Mouse (Mus musculus) neural tube, embryonic 13.5 days (tissue): ENCODE data around the gene Chd1. TPM values are rescaled to one million over a fixed set of nuclear protein-coding genes. Genes with fewer than 3 reads are reported as not detected.
"Not testable (repeated sequence)": the region's sequence is repeated elsewhere in the genome, so short reads cannot be mapped to it uniquely, and the experiment has no call there.

Source experiments
- ATAC-seq: fragments of 200-750 bp; cut with Nextera tagmentation; 2 replicates; pipeline ENCODE4 v1.8.0; 2017; ENCODE audit warnings: low read depth, mild to moderate bottlenecking, moderate TSS enrichment, moderate library complexity
- H3K27ac ChIP-seq: fragments of 300-500 bp; sonication (generic); replicated peaks from 2 replicates; pipeline ENCODE4 v1.5.1; 2015; ENCODE audit warnings: moderate library complexity, mild to moderate bottlenecking, inconsistent platforms
- H3K27me3 ChIP-seq: fragments of 300-500 bp; sonication (generic); 2 replicates; pipeline ENCODE4 v1.6.1; 2015; ENCODE audit warnings: mild to moderate bottlenecking, inconsistent platforms
- H3K36me3 ChIP-seq: fragments of 300-500 bp; sonication (generic); 2 replicates; pipeline ENCODE4 v1.6.1; 2015; ENCODE audit warnings: mild to moderate bottlenecking, inconsistent platforms
- H3K4me1 ChIP-seq: fragments of 300-500 bp; sonication (generic); replicated peaks from 2 replicates; pipeline ENCODE4 v1.6.1; 2015; ENCODE audit warnings: inconsistent platforms
- H3K4me2 ChIP-seq: fragments of 300-500 bp; sonication (generic); 2 replicates; pipeline ENCODE4 v1.6.1; 2015; ENCODE audit warnings: inconsistent platforms, mild to moderate bottlenecking, moderate library complexity
- H3K4me3 ChIP-seq: fragments of 300-500 bp; sonication (generic); 2 replicates; pipeline ENCODE4 v1.5.1; 2015; ENCODE audit warnings: mild to moderate bottlenecking, inconsistent platforms
- H3K9ac ChIP-seq: fragments of 300-500 bp; sonication (generic); 2 replicates; pipeline ENCODE4 v1.6.1; 2015; ENCODE audit warnings: moderate library complexity, mild to moderate bottlenecking, inconsistent platforms
- H3K9me3 ChIP-seq: fragments of 300-500 bp; sonication (generic); 2 replicates; pipeline ENCODE4 v1.6.1; 2016; ENCODE audit warnings: inconsistent platforms
- WGBS: fragments of 180-500 bp; shearing (Covaris S2); methylation state at CpG from one replicate; pipeline ENCODE4 v1.1.7; 2015; 5-methylcytosine and 5-hydroxymethylcytosine counted together
- polyA plus RNA-seq: library from polyadenylated mRNA; unstranded; fragments of >200 nt; fragmentation: Nextera tagmentation; extraction: Ambion mirVana; gene quantifications from 2 replicates; pipeline ENCODE4 v1.2.1, GENCODE M21; 2015

Gene Chd1
- polyA plus RNA-seq, 1 experiment from 2014 or later, result 20.0 TPM

DNA sequence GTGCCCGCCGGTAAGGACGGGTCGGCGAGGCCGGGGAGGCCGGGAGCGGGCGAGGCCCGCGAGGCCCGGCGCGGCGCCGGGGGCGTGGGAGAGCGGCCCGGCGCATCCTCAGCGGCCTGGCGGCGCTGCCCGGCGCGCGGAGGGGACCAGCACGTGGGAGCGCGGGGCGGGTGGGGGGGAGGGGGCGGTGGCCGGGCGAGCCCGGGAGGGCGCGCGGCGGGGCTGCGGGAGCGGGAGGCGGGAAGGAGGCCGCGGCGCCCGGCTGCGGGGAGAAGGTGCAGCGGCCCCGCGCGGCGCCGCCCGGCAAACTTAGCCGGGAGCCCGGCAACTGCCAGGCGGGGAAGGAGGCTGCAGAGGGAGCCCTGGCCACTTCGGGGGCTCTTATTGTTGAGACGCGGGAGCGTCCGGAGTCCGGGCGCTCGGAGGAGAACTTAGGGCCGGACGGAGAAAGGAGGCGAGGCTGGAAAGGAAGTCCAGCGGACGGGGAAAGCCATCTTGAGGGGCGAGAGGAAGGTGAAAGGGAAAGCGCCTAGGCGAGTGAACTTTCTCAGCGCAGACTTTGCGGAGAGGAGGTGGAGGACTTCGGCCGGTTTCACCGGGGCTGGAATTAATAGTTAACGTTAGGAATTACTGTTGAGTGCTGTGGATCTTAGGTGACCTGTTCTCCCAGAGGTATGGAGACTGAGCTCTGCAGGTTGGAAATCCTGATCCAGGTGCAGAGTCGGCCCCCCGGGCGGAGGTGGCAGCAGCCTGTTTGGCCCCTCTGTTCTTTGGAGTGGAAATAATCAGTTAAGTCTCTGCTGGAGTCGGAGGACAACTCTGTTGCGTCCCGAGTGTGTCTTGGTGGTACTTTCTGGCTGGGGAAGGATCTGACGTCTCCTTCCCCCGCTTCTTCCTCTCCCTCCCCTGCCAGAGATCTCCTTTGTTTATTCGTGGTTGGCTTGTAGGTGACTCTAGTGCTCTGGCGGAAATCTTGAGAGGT lies 827 bp downstream of the Chd1 start:
- Histone ChIP-seq H3K36me3 (peaks cover 21% of the 10 kb centered on the region), H3K27ac (peak overlapping the region; percentile 97), H3K9me3 (no peaks in the 10 kb centered on the region), H3K4me1 (peaks cover 46% of the 10 kb centered on the region), H3K27me3 (no peaks in the 10 kb centered on the region), H3K4me2 (peak overlapping the region; percentile 89), H3K9ac (peak overlapping the region; percentile 94), H3K4me3 (peak overlapping the region; percentile 94)
- peak; percentile 72 for ATAC-seq
- WGBS, result under 1% methylated on average over 70 of the region's 89 CpGs

GRCm38 (mm10) chr17:15714507-15714906 lies 9.7 kb downstream of the Chd1 start:
- Histone ChIP-seq H3K36me3 (peaks cover 30% of the 10 kb centered on the region), H3K4me1 (peaks cover 27% of the 10 kb centered on the region), H3K4me2 (no peak overlapping the region), H3K9ac (no peak overlapping the region), H3K4me3 (no peak overlapping the region), H3K9me3 (no peaks in the 10 kb centered on the region), H3K27me3 (no peaks in the 10 kb centered on the region), H3K27ac (no peak overlapping the region)
- ATAC-seq, result no peak
- 87% methylated on average over 4 of the region's 4 CpGs for WGBS

DNA sequence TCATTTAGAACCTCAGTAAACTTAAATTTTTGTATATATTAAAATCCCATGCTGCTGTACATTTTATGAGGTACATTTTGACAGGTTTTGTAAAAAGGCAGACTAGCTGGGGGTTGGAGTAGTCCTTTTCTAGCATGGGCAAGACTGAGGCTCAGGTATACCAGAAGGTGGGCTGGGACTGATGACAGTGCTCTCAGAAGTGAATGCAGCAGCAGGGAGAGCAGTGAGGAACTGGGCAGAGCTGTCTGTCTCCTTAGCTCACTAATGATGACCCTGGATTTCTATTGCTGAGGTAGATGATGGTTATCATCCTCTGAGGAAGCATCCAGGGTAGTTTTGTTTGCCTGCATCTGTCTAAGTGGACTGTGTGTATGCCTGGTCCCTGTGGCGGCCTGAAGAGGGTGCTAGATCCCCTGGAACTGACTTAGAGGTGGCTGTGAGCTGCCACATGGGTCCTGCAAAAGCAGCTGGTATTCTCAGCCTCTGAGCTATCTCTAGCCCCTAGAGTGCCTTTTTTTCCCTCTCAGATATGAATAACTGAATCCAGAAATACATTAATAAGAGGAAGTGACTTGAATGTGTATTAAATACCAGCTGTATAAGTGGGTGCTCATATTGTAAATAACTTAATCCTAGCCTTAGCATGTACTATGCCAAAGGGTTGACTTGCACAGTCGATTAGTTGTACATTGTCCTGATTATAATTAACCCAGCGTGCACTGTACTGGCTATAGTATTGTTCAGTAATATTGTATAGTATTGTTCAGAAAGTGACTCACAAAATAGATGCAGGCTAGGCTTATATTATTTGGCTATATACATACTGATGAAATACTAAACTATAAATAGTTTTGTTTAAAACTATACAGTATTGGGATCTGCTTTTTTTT lies 10.5 kb downstream of the Chd1 start:
- peak; percentile 59 for ATAC-seq

GRCm38 (mm10) chr17:15715940-15716339 lies 11.2 kb downstream of the Chd1 start:
- ATAC-seq, result no peak
- peaks cover 13% of the 10 kb centered on the region for H3K4me1 ChIP-seq
- no peak overlapping the region for H3K9ac ChIP-seq
- no peaks in the 10 kb centered on the region for H3K27me3 ChIP-seq
- H3K4me2 ChIP-seq, result no peak overlapping the region
- H3K36me3 ChIP-seq, result peaks cover 18% of the 10 kb centered on the region; the same call in 1 of the 2 replicates
- H3K4me3 ChIP-seq, result no peak overlapping the region
- no peaks in the 10 kb centered on the region for H3K9me3 ChIP-seq
- WGBS, result 82% methylated on average over 3 of the region's 3 CpGs
- H3K27ac ChIP-seq, result no peak overlapping the region

More for the DNA sequence above, 10.5 kb downstream of the Chd1 start:
- peaks cover 20% of the 10 kb centered on the region for H3K4me1 ChIP-seq
- no peaks in the 10 kb centered on the region for H3K27me3 ChIP-seq
- no peak overlapping the region for H3K27ac ChIP-seq
- 74% methylated on average over 3 of the region's 3 CpGs for WGBS
- no peak overlapping the region for H3K9ac ChIP-seq
- H3K9me3 ChIP-seq, result no peaks in the 10 kb centered on the region
- H3K36me3 ChIP-seq, result peaks cover 24% of the 10 kb centered on the region; the same call in 1 of the 2 replicates
- no peak overlapping the region for H3K4me2 ChIP-seq
- H3K4me3 ChIP-seq, result no peak overlapping the region

DNA sequence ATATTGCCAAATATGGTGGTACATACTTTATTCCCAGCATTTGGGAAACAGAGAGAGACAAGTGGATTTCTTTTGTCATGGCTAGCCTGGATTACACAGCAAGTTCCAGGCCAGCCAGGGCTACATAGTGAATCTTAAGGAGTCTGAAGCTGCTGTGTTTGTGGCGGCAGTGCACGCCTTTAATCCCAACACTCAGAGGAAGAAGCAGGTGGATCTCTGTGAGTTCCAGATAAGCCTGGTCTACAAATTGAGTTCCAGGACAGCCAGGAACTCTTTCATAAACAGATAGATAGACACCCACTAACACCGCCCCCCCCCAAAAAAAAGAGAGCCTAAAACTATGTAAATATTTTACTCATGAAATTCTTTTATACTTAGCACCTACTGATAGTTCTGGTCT lies 16.1 kb downstream of the Chd1 start:
- ATAC-seq, result no peak
- H3K4me2 ChIP-seq, result no peak overlapping the region
- H3K27me3 ChIP-seq, result no peaks in the 10 kb centered on the region
- no peaks in the 10 kb centered on the region for H3K9me3 ChIP-seq
- peaks cover 18% of the 10 kb centered on the region for H3K36me3 ChIP-seq
- H3K27ac ChIP-seq, result no peak overlapping the region
- H3K4me1 ChIP-seq, result peaks cover 3% of the 10 kb centered on the region; the same call in 1 of the 2 replicates
- no peak overlapping the region for H3K4me3 ChIP-seq
- no peak overlapping the region for H3K9ac ChIP-seq
- WGBS, result 97% methylated on average over 3 of the region's 3 CpGs

DNA sequence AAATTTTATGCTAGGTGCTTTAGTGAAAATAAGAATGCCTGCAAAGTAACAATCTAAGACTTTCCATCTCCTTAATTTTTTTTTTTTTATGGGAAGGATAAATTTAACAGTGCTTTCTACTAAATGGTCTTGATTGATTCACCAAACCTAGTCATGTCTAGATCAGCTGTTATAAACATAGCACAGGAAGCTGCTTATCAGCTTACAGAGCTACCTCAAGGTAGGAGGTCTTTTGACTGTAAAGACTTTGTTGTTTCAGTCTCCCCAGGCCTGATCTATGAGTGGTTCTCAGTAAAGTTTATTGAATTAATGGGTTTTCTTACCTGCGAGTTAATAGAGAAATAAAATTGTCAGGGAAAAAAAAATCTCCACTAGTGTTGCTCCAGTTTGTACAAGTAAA lies 18.5 kb downstream of the Chd1 start:
- Histone ChIP-seq H3K9ac (no peak overlapping the region), H3K4me3 (no peak overlapping the region), H3K4me2 (no peak overlapping the region), H3K9me3 (no peaks in the 10 kb centered on the region), H3K27me3 (no peaks in the 10 kb centered on the region), H3K27ac (no peak overlapping the region), H3K36me3 (peaks cover 39% of the 10 kb centered on the region), H3K4me1 (no peaks in the 10 kb centered on the region; the same call in 1 of the 2 replicates)
- no peak for ATAC-seq
- WGBS, result 82% methylated on average over 1 of the region's 1 CpGs

DNA sequence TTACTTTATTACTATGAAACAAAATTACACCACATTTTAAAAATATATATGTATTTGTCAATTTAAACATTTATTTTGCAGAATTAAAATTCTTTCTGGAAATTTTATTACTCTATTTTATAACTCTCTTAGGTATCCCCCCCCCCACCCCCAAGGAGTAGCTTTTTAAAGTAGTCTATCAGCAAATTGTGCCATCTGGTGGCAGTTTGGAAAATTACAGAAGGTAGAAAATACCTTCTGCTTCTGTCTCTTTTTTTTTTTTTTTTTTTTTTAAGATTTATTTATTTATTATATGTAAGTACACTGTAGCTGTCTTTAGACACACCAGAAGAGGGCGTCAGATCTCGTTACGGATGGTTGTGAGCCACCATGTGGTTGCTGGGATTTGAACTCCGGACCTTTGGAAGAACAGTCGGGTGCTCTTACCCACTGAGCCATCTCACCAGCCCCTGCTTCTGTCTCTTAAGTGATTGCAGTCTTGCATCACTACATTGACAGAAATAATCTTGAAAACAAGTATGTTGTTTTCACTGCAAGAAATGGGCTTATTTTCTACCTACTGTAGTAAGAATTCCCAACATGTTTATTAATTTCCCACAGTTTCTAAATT lies 19.2 kb downstream of the Chd1 start:
- not testable (repeated sequence) for H3K27ac ChIP-seq, ATAC-seq, H3K4me2 ChIP-seq, H3K4me3 ChIP-seq, H3K9ac ChIP-seq, H3K4me1 ChIP-seq, H3K9me3 ChIP-seq, H3K27me3 ChIP-seq
- H3K36me3 ChIP-seq, result peaks cover 39% of the 10 kb centered on the region
- WGBS, result 90% methylated on average over 2 of the region's 5 CpGs

DNA sequence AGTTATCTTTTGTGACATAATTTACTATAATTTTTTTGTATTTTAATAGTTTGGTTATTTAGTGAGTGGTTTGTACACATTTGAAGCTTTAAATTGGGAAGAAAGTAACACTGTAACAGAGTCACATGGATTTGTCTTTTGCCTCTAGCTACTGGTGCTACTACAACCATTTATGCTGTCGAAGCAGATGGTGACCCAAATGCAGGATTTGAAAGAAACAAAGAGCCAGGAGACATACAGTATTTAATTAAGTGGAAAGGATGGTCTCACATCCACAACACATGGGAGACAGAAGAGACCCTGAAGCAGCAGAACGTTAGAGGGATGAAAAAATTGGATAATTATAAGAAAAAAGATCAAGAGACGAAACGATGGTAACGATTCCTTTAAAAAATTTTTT lies 26.9 kb downstream of the Chd1 start:
- Histone ChIP-seq H3K4me2 (no peak overlapping the region), H3K27ac (no peak overlapping the region), H3K9ac (no peak overlapping the region), H3K4me3 (no peak overlapping the region), H3K9me3 (no peaks in the 10 kb centered on the region), H3K4me1 (no peaks in the 10 kb centered on the region), H3K27me3 (no peaks in the 10 kb centered on the region), H3K36me3 (peaks cover 65% of the 10 kb centered on the region)
- ATAC-seq, result no peak
- WGBS, result 66% methylated on average over 5 of the region's 5 CpGs

DNA sequence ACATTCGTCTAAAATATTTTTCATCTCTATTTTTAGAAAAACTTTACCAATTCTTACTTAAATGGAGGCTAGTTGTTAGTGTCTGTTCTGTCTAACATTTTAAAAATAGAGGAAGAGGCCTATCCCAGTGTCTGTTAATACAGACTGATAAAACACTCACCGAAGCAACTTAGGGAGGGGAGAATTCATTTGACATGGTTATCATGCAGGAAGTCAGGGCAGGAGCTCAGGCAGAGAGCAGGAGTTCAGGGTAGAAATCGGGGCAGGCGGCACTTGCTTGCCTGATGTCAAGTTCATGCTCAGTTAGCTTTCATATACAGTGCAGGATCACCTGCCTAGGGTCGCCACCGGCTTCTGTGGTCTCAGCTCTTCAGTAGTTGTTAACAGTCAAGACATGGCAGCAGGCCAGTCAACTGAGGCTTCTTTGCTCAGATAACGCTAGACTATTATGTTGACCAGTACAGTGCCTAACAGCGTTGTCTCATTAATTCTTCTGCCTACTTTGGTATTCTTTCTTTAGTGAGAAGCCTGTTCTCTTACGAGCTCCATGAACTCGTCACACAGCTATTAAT lies 32.7 kb downstream of the Chd1 start:
- peaks cover 62% of the 10 kb centered on the region for H3K36me3 ChIP-seq
- H3K4me3 ChIP-seq, result no peak overlapping the region
- H3K27me3 ChIP-seq, result no peaks in the 10 kb centered on the region
- no peak overlapping the region for H3K9ac ChIP-seq
- H3K27ac ChIP-seq, result no peak overlapping the region
- no peaks in the 10 kb centered on the region for H3K4me1 ChIP-seq
- 88% methylated on average over 10 of the region's 10 CpGs for WGBS
- H3K9me3 ChIP-seq, result no peaks in the 10 kb centered on the region
- H3K4me2 ChIP-seq, result no peak overlapping the region
- no peak for ATAC-seq

DNA sequence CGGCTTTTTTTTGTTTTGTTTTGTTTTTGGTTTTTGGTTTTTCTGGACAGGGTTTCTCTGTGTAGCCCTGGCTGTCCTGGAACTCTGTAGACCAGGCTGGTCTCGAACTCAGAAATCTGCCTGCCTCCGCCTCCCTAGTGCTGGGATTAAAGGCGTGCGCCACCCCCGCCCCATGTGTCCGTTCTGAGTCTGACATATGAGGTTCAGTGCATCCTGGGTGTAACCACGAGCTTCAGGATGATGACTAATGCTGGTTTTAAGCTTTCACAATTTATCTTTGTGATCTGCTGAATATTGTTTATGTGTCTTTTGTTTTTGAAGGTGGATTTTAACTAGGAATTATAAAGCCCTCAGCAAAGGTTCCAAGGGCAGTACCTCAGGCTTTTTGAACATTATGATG lies 37.1 kb downstream of the Chd1 start:
- no peak overlapping the region for H3K9ac ChIP-seq
- ATAC-seq, result no peak
- no peaks in the 10 kb centered on the region for H3K9me3 ChIP-seq
- no peak overlapping the region for H3K4me2 ChIP-seq
- no peak overlapping the region for H3K27ac ChIP-seq
- H3K36me3 ChIP-seq, result peaks cover 68% of the 10 kb centered on the region
- no peak overlapping the region for H3K4me3 ChIP-seq
- H3K27me3 ChIP-seq, result no peaks in the 10 kb centered on the region
- no peaks in the 10 kb centered on the region for H3K4me1 ChIP-seq
- WGBS, result 90% methylated on average over 8 of the region's 8 CpGs

- H3K27ac ChIP-seq, result no peak overlapping the region
- no peaks in the 10 kb centered on the region for H3K27me3 ChIP-seq
- ATAC-seq, result no peak
- no peak overlapping the region for H3K9ac ChIP-seq
- H3K4me1 ChIP-seq, result no peaks in the 10 kb centered on the region
- peaks cover 69% of the 10 kb centered on the region for H3K36me3 ChIP-seq
- H3K4me2 ChIP-seq, result no peak overlapping the region
- WGBS, result 95% methylated on average over 10 of the region's 10 CpGs
- no peaks in the 10 kb centered on the region for H3K9me3 ChIP-seq
- H3K4me3 ChIP-seq, result no peak overlapping the region
Measured at GRCm38 (mm10) chr17:15742953-15743352, 38.2 kb downstream of the Chd1 start.
